In genomic region chr9:105244024-105244423, GRCm38 (mm10) we compare ENCODE assay signal across 8 mouse cellular contexts.
DNase-seq lines count a peak whose midpoint lies in the region.

No protein-coding gene starts in this region.

- DNase-seq in heart, postnatal 4 days, result peak; percentile 47
- no peak for DNase-seq in heart, adult 9 months (ENCODE audit: low spot score in 2 of 2)
- DNase-seq in ovary, postnatal 14 days (ENCODE audit: low spot score), result peak; percentile 13
- no peak for DNase-seq in ovary, adult 18-20 months (ENCODE audit: low spot score)
- peak; percentile 79 for DNase-seq in embryo, embryonic 11 days
- peak; percentile 0 for DNase-seq in lung, postnatal 36 days
- no peak for DNase-seq in frontal cortex, adult 2 months (ENCODE audit: extremely low spot score in 1 of 2, low spot score in 1 of 2)
- no peak for DNase-seq in cerebellum, adult 11-12 months

Comparison
In these comparisons a context has a peak if more than half of its experiments do, and no peak if none do; other contexts are left out.
1. DNase-seq: peak in heart, postnatal 4 days (single experiment), ovary, postnatal 14 days (single experiment), embryo, embryonic 11 days (single experiment) and lung, postnatal 36 days (single experiment); none in heart, adult 9 months (0 of 2), ovary, adult 18-20 months (single experiment), frontal cortex, adult 2 months (0 of 2) and cerebellum, adult 11-12 months (single experiment).